Mouse (Mus musculus): ENCODE results near the gene Gm10912. TPM values are rescaled to one million over a fixed set of nuclear protein-coding genes. Genes with fewer than 3 reads are reported as not detected.
"Not testable (repeated sequence)": the region's sequence is repeated elsewhere in the genome, so short reads cannot be mapped to it uniquely, and the experiment has no call there.

The Gm10912 gene
- total RNA-seq, 2 experiments from 2014 or later, result 0.22 TPM; not detected in 1

DNA sequence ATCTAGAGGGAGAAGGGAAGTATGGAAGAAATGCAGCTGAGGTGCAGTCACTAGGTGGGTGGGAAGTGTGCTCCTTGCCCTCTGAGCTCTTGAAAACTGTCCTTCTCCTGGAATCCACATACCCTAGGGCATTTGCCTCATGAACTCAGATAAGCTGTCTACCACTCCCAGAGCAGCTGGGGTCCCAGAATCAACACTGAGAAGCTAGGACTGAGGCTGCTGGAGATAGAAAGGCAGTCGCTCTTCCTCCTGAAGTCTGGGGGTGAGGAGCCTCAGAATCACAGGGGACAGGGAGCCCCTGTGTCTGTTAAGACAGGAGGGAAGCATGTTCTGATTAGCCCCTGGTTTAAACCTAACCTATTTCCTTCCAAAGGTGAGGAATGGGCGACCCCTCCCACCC is 43.9 kb downstream of the Gm10912 start:
- intact Hi-C loops (cut with DNase I; ENCODE audit: low total_unique reads), result no loop called here
- DNase-seq, result no peak

DNA sequence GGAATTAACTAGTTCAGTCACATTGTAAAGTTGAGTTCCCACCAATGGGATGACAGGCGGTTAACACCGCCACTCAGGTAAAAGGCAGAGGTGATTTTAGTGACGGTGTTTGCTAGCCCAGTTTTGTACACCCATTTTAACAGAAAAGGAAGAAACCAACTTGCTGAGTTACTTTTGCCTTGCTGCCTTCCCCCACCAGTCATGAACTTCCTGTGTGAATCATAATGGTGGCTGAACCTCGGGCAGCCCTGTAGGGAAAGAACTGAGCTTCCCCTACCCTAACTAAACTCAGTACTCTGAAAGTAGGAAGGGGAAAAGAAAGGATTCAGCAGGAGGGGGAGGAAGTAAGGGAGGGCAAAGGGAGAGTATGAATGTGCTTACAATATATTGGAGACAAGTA is 44.4 kb downstream of the Gm10912 start:
- intact Hi-C loops (cut with DNase I; ENCODE audit: low total_unique reads), result no loop called here

DNA sequence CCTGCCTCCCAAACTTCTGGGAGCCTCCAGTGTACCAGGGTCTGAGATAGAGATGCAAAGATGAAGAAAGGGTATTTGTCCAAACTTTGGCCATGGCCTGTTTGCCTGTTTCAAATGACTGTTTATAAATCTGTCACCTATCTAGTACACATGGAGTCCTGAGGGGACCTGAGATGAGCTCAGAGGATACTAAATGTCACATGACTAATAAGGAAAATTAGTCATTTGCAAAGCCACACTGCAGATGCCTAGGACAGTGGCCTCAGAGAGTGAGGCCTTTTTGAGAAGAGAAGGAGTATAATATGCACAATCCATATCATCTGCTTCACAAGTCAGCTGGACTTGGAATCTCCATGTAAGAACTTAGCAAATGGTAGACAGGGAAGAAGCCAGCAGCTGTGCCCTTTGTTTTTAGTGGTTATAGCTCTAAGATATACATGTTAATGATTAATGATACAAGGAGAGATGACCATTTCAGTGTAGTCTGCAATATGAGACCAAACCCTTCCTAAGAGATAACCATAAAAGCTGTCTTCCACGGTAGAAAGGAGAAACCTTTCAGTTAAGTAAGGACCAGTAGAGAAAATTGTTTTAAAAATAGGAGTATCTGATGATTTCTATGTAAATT is 45.7 kb downstream of the Gm10912 start:
- DNase-seq; intact Hi-C loops (cut with DNase I; ENCODE audit: low total_unique reads): not testable (repeated sequence)

More for the DNA sequence above, 44.4 kb downstream of the Gm10912 start:
- no peak for DNase-seq

DNA sequence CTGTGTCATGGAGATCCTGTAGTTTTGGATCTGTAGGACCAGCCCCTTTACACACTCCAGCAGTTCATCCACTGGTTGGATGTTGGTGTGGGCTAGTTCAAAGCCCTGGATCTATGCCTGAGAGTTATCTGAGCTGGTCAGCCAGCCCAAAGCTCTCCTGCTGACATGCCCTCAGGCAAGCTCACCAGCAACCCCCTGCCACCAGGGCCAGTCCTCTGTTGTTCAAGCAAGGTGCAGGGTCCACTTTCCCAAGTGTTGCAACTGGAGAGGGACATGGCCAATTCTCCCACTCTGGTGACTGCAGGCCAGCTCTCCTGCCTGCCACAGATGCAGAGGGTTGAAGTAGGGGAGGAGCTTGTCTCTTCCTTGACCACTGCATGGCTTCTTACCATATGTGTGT is 47.9 kb downstream of the Gm10912 start:
- intact Hi-C loops (cut with DNase I; ENCODE audit: low total_unique reads); DNase-seq: not testable (repeated sequence)

DNA sequence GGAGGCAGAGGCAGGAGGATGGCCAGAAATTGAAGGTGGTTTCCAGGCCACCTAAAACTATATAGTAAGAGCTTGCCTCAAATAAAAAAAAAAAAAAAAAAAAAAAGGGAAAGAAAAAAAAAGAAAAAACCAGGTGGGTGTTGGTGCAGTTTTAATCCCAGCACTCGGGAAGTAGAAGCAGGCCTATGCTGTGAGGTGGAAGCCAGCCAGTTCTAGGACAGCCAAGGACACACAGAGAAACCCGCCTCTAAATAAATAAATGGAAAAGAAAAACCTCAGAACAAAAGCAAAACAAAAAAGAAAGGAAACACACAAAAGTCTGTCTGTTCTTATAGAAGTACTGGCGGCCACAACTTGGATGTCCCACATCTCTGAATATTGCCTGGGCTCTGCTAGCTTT is 49.3 kb downstream of the Gm10912 start:
- DNase-seq, result no peak
- intact Hi-C loops (cut with DNase I; ENCODE audit: low total_unique reads), result no loop called here

Other genes with a start within 250 kb of the Gm10912 start
- gene Lmo2, start 107.8 kb upstream of the Gm10912 start, total RNA-seq (2021), result 1 to 10 TPM; 7.0 to 9.1 TPM
- 10 to 100 TPM; 43.0 to 47.5 TPM for gene Fbxo3, start 38.1 kb upstream of the Gm10912 start, total RNA-seq (2021)
- gene 4931422A03Rik, start 37.5 kb upstream of the Gm10912 start, total RNA-seq (2021), result not detected
- not detected for gene Gm10799, start 2.7 kb downstream of the Gm10912 start, total RNA-seq (2021)
- 1 to 10 TPM; 2.2 to 3.2 TPM for gene Cd59b, start 4.0 kb downstream of the Gm10912 start, total RNA-seq (2021)
- 10 to 100 TPM; 22.1 to 23.6 TPM for gene Cd59a, start 30.0 kb downstream of the Gm10912 start, total RNA-seq (2021)
- gene A930018P22Rik, start 56.9 kb downstream of the Gm10912 start, total RNA-seq (2021), result 1 to 10 TPM; 1.7 to 1.8 TPM

Measured in gastrocnemius, postnatal 14 days (tissue).